Mouse (Mus musculus): Measurements from ENCODE around the gene Slc6a13.

DNA sequence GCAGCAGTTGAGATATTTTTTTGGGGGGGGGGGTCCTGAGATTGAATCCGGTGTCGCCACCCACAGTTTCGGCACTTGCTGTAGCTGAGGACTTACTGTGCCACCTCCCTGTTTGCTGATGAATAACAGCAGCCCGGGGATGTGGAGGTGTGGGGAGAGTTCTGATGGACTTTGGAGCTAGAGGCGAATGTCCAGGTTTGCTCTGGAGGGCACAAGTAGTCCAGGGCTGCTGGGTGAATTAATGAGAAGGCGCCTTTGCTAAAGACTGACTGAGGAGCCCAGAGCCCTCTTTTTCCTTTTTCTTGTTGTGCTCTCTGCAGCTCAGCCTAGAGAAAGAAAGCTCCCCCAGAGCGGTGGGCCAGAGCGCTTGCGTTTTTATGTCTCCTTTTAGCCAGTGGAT, 4.6 kb downstream of the Slc6a13 start:
- TF ChIP-seq ZC3H11A (IDR thresholded peaks at IDR 0.05; ENCODE audit: low read depth, low read length) (no peak), CTCF (conservative IDR thresholded peaks at IDR 0.05 in 1 of 2, IDR thresholded peaks at IDR 0.05 in 1 of 2; ENCODE audit: low read depth in 2 of 2, low read length in 2 of 2) (no peak), ZNF384 (IDR thresholded peaks at IDR 0.05; ENCODE audit: low read depth, low read length) (no peak)

Measured in CH12.LX (cell line).